Mouse (Mus musculus): ENCODE data around the gene Bax.
A peak's percentile ranks its signal among the peaks of the same experiment; 100 is the strongest.
"Not testable (repeated sequence)": the region's sequence is repeated elsewhere in the genome, so short reads cannot be mapped to it uniquely, and the experiment has no call there.

Gene Bax

GRCm38 (mm10) chr7:45481374-45481927, 14.8 kb upstream of the Bax start, which contains the start of gene Tulp2:
Gene Tulp2 (plus strand): TSS chr7:45481877.
- DNase-seq: peak; percentile 94

- DNase-seq: not testable (repeated sequence)
Measured at GRCm38 (mm10) chr7:45480310-45480709, 13.6 kb upstream of the Bax start.

- peak; percentile 92 for DNase-seq
Measured at GRCm38 (mm10) chr7:45478774-45479173, 12.1 kb upstream of the Bax start.

GRCm38 (mm10) chr7:45477003-45477402, 10.3 kb upstream of the Bax start:
- peak; percentile 92 for DNase-seq

GRCm38 (mm10) chr7:45476453-45476852, 9.8 kb upstream of the Bax start:
- DNase-seq: no peak

- DNase-seq: peak; percentile 91
Measured at GRCm38 (mm10) chr7:45475291-45475969, 8.7 kb upstream of the Bax start.

GRCm38 (mm10) chr7:45470869-45471268, 4.2 kb upstream of the Bax start:
- DNase-seq: peak; percentile 89

- DNase-seq: peak; percentile 90
Measured at GRCm38 (mm10) chr7:45467090-45467670, 482 bp upstream of the Bax start.

GRCm38 (mm10) chr7:45465549-45465948, 1.1 kb downstream of the Bax start:
- peak; percentile 94 for DNase-seq

GRCm38 (mm10) chr7:45465112-45465511, 1.6 kb downstream of the Bax start:
- peak; percentile 90 for DNase-seq

GRCm38 (mm10) chr7:45463987-45464778, 2.5 kb downstream of the Bax start:
- DNase-seq: peak; percentile 91

- peak; percentile 86 for DNase-seq
Measured at GRCm38 (mm10) chr7:45462868-45463267, 3.8 kb downstream of the Bax start.

GRCm38 (mm10) chr7:45462325-45462724, 4.4 kb downstream of the Bax start:
- peak; percentile 87 for DNase-seq

GRCm38 (mm10) chr7:45461781-45462180, 4.9 kb downstream of the Bax start:
- peak; percentile 93 for DNase-seq

GRCm38 (mm10) chr7:45461326-45461725, 5.4 kb downstream of the Bax start:
- DNase-seq: peak; percentile 96

- peak; percentile 98 for DNase-seq
Measured at GRCm38 (mm10) chr7:45460860-45461314, 5.8 kb downstream of the Bax start.

GRCm38 (mm10) chr7:45460377-45460776, 6.3 kb downstream of the Bax start:
- DNase-seq: peak; percentile 93

- peak; percentile 100 for DNase-seq
Measured at GRCm38 (mm10) chr7:45459564-45460140, 7.0 kb downstream of the Bax start, which contains the start of gene Ftl1. Gene Ftl1 (minus strand): TSS chr7:45459884.

- DNase-seq: peak; percentile 99
Measured at GRCm38 (mm10) chr7:45458748-45459563, 7.7 kb downstream of the Bax start.

- peak; percentile 98 for DNase-seq
Measured at GRCm38 (mm10) chr7:45457204-45458060, 9.3 kb downstream of the Bax start.

GRCm38 (mm10) chr7:45456721-45457203, 9.9 kb downstream of the Bax start:
- DNase-seq: peak; percentile 90
